Mouse (Mus musculus) forebrain, embryonic 11.5 days (tissue): ENCODE data around the gene Zcchc13. TPM values are rescaled to one million over a fixed set of nuclear protein-coding genes. Genes with fewer than 3 reads are reported as not detected.

Experiments
- ATAC-seq: fragments of 200-750 bp; cut with Nextera tagmentation; replicated peaks from 2 replicates; pipeline ENCODE4 v1.8.0; 2017; ENCODE audit warnings: moderate TSS enrichment; ENCODE audit not compliant: low FRiP score
- DNase-seq: peaks from one replicate; pipeline ENCODE4 v3.0.0-alpha.2; 2017; ENCODE audit warnings: low spot score
- H3K27ac ChIP-seq: fragments of 300-500 bp; sonication (generic); 2 replicates; pipeline ENCODE4 v1.5.1; 2014; ENCODE audit warnings: low read depth, low read length
- H3K27me3 ChIP-seq: fragments of 300-500 bp; sonication (generic); 2 replicates; pipeline ENCODE4 v1.6.1; 2014; ENCODE audit warnings: mild to moderate bottlenecking, low read length, mixed read lengths; ENCODE audit not compliant: control insufficient read depth, insufficient read depth
- H3K36me3 ChIP-seq: fragments of 300-500 bp; sonication (generic); 2 replicates; pipeline ENCODE4 v1.6.1; 2014; ENCODE audit warnings: mild to moderate bottlenecking, low read length, moderate library complexity, mixed read lengths; ENCODE audit not compliant: control insufficient read depth, insufficient read depth
- H3K4me1 ChIP-seq: fragments of 300-500 bp; sonication (generic); replicated peaks from 2 replicates; pipeline ENCODE4 v1.6.1; 2014; ENCODE audit warnings: low read length, mixed read lengths; ENCODE audit not compliant: control insufficient read depth, insufficient read depth
- H3K4me2 ChIP-seq: fragments of 300-500 bp; sonication (generic); 2 replicates; pipeline ENCODE4 v1.6.1; 2014; ENCODE audit warnings: low read depth, mild to moderate bottlenecking, low read length, moderate library complexity, mixed read lengths; ENCODE audit not compliant: severe bottlenecking
- H3K4me3 ChIP-seq: fragments of 300-500 bp; sonication (generic); 2 replicates; pipeline ENCODE4 v1.5.1; 2014; ENCODE audit warnings: low read depth, low read length
- H3K9ac ChIP-seq: fragments of 300-500 bp; sonication (generic); 2 replicates; pipeline ENCODE4 v1.6.1; 2014; ENCODE audit warnings: low read length
- H3K9me3 ChIP-seq: fragments of 300-500 bp; sonication (generic); 2 replicates; pipeline ENCODE4 v1.6.1; 2016; ENCODE audit warnings: low read length, mixed read lengths; ENCODE audit not compliant: control insufficient read depth
- WGBS: fragments of 180-500 bp; shearing (Covaris S2); extraction: QIAGEN DNeasy Blood & Tissue Kit; methylation state at CpG from one replicate; pipeline ENCODE4 v1.1.7; 2014; 5-methylcytosine and 5-hydroxymethylcytosine counted together
- polyA plus RNA-seq: library from polyadenylated mRNA; unstranded; fragments of >200 nt; fragmentation: Nextera tagmentation; extraction: Ambion mirVana; gene quantifications from 2 replicates; pipeline ENCODE4 v1.2.1, GENCODE M21; 2014

Zcchc13 gene
- polyA plus RNA-seq = not detected in 2 replicates

DNA sequence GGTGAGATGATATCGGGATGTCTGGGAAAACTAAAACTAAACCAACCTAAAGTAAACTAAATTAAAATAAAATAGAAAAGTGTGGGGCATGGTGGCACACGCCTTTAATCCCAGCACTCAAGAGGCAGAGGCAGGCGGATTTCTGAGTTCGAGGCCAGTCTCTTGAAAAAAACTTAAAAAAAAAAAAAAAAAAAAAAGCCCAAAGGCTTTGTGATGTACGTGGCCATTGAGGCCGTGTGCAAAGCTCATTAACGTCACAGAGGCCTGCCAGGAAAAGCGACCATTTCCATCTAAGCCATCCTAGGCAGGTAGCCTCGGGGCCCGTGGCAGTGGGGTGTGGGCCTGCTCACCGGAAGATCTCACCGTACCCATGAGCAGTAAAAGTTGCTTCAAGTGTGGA, at the start of gene Zcchc13:
TSS of gene Zcchc13 (plus strand) at position 284 of the 400 bp plus-strand sequence.
- Histone ChIP-seq H3K27ac (no peak within 1 kb of the TSS), H3K9me3 (no peaks in the 10 kb centered on the region), H3K9ac (no peak within 1 kb of the TSS)

DNA sequence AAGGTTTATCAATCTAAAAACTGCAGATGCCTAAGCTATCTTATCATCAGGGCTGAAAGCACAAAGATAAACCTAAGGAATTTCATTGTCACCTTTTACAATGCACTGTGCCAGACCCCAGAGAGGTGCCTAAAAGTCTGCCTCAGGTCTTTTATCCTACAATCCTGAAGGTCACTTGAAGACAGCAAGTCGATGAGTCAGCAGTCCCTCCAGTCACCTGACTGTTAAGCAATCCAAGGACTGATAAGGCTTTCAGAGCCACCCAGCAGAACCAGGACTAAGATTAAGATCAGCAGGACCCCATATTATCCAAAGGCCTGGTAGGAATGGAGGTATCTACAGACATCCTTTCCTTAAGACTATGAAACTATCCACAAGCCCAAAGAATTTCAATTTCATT, 46.1 kb upstream of the Zcchc13 start:
- Histone ChIP-seq H3K4me2 (no peak overlapping the region), H3K4me1 (no peaks in the 10 kb centered on the region), H3K36me3 (no peaks in the 10 kb centered on the region; the same call in 1 of the 2 replicates), H3K9me3 (no peaks in the 10 kb centered on the region), H3K4me3 (no peak overlapping the region), H3K27me3 (no peaks in the 10 kb centered on the region), H3K27ac (no peak overlapping the region), H3K9ac (no peak overlapping the region)
- ATAC-seq (no peak), DNase-seq (no peak)
- WGBS = 85% methylated on average over 1 of the region's 1 CpGs

More for the DNA sequence above, at the start of gene Zcchc13:
- no peaks in the 10 kb centered on the region for H3K4me1 ChIP-seq
- ATAC-seq = no peak
- 87% methylated on average over 12 of the region's 12 CpGs for WGBS
- H3K4me2 ChIP-seq = no peak within 1 kb of the TSS
- H3K27me3 ChIP-seq = no peaks in the 10 kb centered on the region
- no peaks in the 10 kb centered on the region for H3K36me3 ChIP-seq
- DNase-seq = no peak
- H3K4me3 ChIP-seq = no peak within 1 kb of the TSS

DNA sequence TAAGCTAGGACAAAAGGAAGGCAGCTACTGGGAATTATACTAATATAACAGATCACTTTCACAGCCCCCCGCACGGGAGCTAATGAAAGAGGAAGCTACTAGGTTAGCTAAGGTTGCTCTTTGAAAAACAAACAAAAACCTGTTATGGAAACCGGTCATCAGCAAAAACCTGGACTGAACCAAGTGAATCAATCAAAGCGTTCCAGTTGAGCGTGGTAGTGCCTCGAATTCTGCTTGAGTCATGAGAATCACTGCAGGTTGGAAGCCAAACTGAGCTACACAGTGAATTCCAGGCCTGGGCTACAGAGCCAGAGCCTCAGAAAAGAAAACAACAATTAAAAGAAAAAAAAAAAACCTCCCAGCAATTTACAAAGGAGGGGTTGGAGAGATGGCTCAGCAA, 38.3 kb upstream of the Zcchc13 start:
- Histone ChIP-seq H3K36me3 (no peaks in the 10 kb centered on the region; the same call in 1 of the 2 replicates), H3K27ac (no peak overlapping the region), H3K9me3 (no peaks in the 10 kb centered on the region), H3K4me3 (no peak overlapping the region), H3K4me2 (no peak overlapping the region), H3K4me1 (no peaks in the 10 kb centered on the region), H3K9ac (no peak overlapping the region), H3K27me3 (no peaks in the 10 kb centered on the region)
- DNase-seq (no peak), ATAC-seq (no peak)
- WGBS = 88% methylated on average over 6 of the region's 6 CpGs

DNA sequence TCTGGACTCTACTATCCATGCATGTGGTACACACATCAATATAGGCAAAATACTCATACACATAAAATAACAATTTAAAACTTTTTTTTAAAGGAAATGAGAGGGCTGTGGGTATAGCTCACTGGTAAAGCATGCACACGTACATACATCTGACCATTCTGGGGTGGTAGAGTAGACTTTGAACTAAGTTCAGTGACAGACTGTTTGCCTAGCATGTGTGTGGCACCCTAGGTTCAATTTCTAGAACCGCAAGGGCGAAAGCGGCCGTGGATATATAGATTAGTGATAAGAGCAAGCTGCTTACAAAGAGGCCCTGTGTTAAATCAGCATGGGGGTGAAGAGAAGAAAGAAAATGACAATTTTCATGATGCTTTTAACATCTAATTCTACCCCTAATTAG, 27.8 kb upstream of the Zcchc13 start:
- Histone ChIP-seq H3K27me3 (no peaks in the 10 kb centered on the region), H3K9me3 (no peaks in the 10 kb centered on the region), H3K4me1 (no peaks in the 10 kb centered on the region), H3K36me3 (no peaks in the 10 kb centered on the region; the same call in 1 of the 2 replicates), H3K27ac (no peak overlapping the region), H3K4me2 (no peak overlapping the region), H3K9ac (no peak overlapping the region), H3K4me3 (no peak overlapping the region)
- DNase-seq (no peak), ATAC-seq (no peak)
- 97% methylated on average over 5 of the region's 5 CpGs for WGBS

DNA sequence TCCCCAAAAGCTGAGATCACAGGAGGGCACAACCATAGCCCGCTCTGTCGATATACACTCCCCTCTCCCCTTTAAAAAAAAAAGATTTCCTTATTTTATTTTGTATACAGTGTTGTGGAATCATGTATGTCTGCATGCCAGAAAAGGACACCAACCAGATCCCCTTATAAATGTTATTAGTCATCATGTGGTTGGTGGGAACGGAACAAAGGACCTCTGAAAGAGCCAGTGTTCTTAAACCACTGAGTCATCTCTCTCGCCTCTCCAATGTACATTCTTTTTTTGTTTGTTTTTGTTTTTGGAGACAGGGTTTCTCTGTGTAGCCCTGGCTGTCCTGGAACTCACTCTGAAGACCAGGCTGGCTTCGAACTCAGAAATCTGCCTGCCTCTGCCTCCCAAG, 26.2 kb upstream of the Zcchc13 start:
- Histone ChIP-seq H3K4me2 (no peak overlapping the region), H3K4me1 (no peaks in the 10 kb centered on the region), H3K4me3 (no peak overlapping the region), H3K9ac (no peak overlapping the region), H3K27ac (no peak overlapping the region), H3K27me3 (no peaks in the 10 kb centered on the region), H3K9me3 (no peaks in the 10 kb centered on the region), H3K36me3 (no peaks in the 10 kb centered on the region; the same call in 1 of the 2 replicates)
- ATAC-seq (no peak), DNase-seq (no peak)
- 91% methylated on average over 5 of the region's 5 CpGs for WGBS

DNA sequence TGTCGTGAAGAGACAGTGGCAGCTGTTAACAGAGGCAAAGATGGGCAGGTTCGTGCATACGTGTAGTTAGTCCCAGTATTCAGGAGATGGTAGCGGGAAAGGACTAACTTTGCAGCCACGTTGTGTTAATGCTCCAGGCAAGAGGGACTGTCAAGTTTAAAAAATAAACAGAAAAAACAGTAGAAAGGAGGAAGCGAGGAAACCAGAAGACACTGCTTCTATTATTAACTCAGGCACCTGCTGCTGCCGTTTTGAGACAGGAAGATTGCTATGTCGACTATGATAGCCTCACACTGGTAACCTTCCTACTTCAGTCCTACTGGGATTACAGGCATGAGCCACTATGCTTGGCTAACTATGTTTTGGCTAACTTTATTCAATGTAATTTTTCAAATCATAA, 24.9 kb upstream of the Zcchc13 start:
- Histone ChIP-seq H3K9ac (no peak overlapping the region), H3K27ac (no peak overlapping the region), H3K36me3 (no peaks in the 10 kb centered on the region; the same call in 1 of the 2 replicates), H3K4me3 (no peak overlapping the region), H3K4me2 (no peak overlapping the region), H3K27me3 (no peaks in the 10 kb centered on the region), H3K4me1 (no peaks in the 10 kb centered on the region), H3K9me3 (no peaks in the 10 kb centered on the region)
- WGBS = 96% methylated on average over 8 of the region's 8 CpGs
- DNase-seq (no peak), ATAC-seq (no peak)

DNA sequence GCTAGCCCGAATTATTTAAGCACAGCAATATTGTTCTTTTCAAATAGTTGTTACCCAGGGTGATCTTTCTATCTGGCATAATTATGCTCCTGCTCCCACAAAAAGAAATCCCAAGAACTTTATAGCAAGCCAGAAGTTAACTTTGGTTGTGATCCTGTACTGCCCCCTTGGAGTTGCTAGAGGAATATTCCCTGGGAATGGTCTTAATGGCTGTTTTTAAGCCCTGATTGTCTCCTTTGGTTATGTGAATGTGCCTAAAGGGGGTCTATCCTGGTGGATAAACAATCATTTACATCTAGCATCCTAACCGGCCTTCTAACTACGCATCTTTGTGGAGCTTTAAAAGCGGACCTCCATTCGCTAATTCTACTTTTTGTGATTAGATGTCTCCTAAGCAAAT, 20.0 kb upstream of the Zcchc13 start:
- Histone ChIP-seq H3K27ac (no peak overlapping the region), H3K9me3 (no peaks in the 10 kb centered on the region), H3K27me3 (no peaks in the 10 kb centered on the region), H3K4me1 (no peaks in the 10 kb centered on the region), H3K4me3 (no peak overlapping the region), H3K9ac (no peak overlapping the region), H3K4me2 (no peak overlapping the region), H3K36me3 (no peaks in the 10 kb centered on the region; the same call in 1 of the 2 replicates)
- WGBS = 96% methylated on average over 5 of the region's 5 CpGs
- ATAC-seq (no peak), DNase-seq (no peak)

DNA sequence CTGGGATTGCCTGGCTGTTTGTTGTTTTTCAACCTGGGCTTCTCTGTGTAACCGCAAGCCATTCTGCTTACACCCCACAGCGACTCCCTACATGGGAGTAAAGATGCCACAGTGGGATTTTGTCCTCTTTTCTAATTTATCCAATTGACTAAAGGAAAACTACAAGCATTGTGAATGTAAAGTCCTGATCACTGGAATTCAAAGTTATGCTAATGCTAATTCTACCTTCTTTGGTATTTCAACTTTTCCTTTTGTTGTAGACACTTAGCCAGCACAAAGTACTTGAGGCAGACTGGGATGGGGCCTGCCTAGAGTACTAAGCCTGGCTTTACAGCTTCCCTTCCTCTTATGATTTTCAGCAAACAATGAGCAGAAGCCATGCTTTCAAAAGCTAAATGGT, 18.9 kb upstream of the Zcchc13 start:
- no peaks in the 10 kb centered on the region for H3K4me1 ChIP-seq
- no peaks in the 10 kb centered on the region for H3K9me3 ChIP-seq
- H3K4me3 ChIP-seq = no peak overlapping the region
- no peaks in the 10 kb centered on the region; the same call in 1 of the 2 replicates for H3K36me3 ChIP-seq
- DNase-seq = no peak
- WGBS = 98% methylated on average over 2 of the region's 2 CpGs
- ATAC-seq = no peak
- no peaks in the 10 kb centered on the region for H3K27me3 ChIP-seq
- no peak overlapping the region for H3K27ac ChIP-seq
- H3K9ac ChIP-seq = no peak overlapping the region
- no peak overlapping the region for H3K4me2 ChIP-seq

DNA sequence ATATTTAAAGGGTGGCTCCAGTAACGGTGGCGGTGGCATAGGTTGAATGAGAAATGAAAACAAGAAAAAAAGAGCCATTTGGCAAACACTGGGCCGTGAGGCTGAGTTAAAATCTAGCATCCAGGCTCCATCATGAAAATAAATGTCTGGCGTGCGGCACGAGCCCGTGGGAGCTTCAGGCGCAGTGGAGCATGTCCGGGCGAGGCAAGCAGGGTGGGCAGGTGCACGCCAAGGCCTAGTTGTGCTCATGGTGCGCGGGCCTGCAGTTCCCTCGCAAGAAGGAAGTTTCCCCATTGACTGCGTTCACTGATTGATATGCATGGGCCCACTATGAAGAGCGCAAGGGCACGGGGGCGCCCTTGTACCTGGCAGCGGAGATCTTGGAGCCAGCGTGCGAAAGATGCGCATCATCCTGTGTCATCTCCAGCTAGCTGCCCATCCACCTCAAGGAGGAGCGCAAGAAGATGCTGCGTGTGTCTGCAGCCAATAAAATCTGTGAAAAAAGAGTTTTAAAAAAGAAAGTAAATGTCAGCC, 15.6 kb upstream of the Zcchc13 start:
- Histone ChIP-seq H3K4me2 (no peak overlapping the region), H3K36me3 (no peaks in the 10 kb centered on the region; the same call in 1 of the 2 replicates), H3K27me3 (no peaks in the 10 kb centered on the region), H3K9ac (no peak overlapping the region), H3K4me3 (no peak overlapping the region), H3K4me1 (peaks cover 2% of the 10 kb centered on the region; the same call in 1 of the 2 replicates), H3K9me3 (no peaks in the 10 kb centered on the region), H3K27ac (no peak overlapping the region)
- ATAC-seq (no peak), DNase-seq (no peak)
- WGBS = 94% methylated on average over 24 of the region's 24 CpGs
